Mouse (Mus musculus): ENCODE data around the gene Rasgrp2. TPM values are rescaled to one million over a fixed set of nuclear protein-coding genes. Genes with fewer than 3 reads are reported as not detected.

Rasgrp2 gene
- polyA plus RNA-seq, 1 experiment from 2014 or later = 116 TPM

- DNase-seq (ENCODE audit: low spot score) (no peak), ATAC-seq (replicated peaks; ENCODE audit: low FRiP score, low read depth) (no peak)
- no peak overlapping the region for H3K4me3 ChIP-seq (replicated peaks; ENCODE audit: low read depth, low read length)
- no peak overlapping the region for H3K9ac ChIP-seq (ENCODE audit: low read depth, low read length)
- WGBS = 78% methylated on average over 8 of the region's 8 CpGs
- H3K4me1 ChIP-seq (replicated peaks; ENCODE audit: insufficient read depth, low read length) = no peaks in the 10 kb centered on the region; the same call in 1 of the 2 replicates
- H3K27me3 ChIP-seq (ENCODE audit: insufficient read depth, low read length) = no peaks in the 10 kb centered on the region
- H3K4me2 ChIP-seq (ENCODE audit: low read length) = no peak overlapping the region
- H3K27ac ChIP-seq = no peak overlapping the region
- TF ChIP-seq CTCF (IDR thresholded peaks at IDR 0.05; ENCODE audit: low read depth) = 0 out of 2 replicates have a peak, but pooled peaks have one; percentile 15
- 0 out of 2 replicates have a peak, but pooled peaks cover 5% of the 10 kb centered on the region for H3K36me3 ChIP-seq (ENCODE audit: insufficient read depth, low read length)
- H3K9me3 ChIP-seq (replicated peaks; ENCODE audit: low read length) = no peaks in the 10 kb centered on the region
Observed at GRCm38 (mm10) chr19:6408749-6409148, 9.6 kb downstream of the Rasgrp2 start.

- H3K9me3 ChIP-seq (replicated peaks; ENCODE audit: low read length) = no peaks in the 10 kb centered on the region
Observed at GRCm38 (mm10) chr19:6409176-6409575, 10.0 kb downstream of the Rasgrp2 start.

GRCm38 (mm10) chr19:6409936-6410335 is 10.8 kb downstream of the Rasgrp2 start:
- WGBS = 84% methylated on average over 5 of the region's 5 CpGs
- Histone ChIP-seq H3K4me1 (replicated peaks; ENCODE audit: insufficient read depth, low read length) (no peaks in the 10 kb centered on the region; the same call in 1 of the 2 replicates), H3K27ac (no peak overlapping the region), H3K9ac (ENCODE audit: low read depth, low read length) (no peak overlapping the region), H3K27me3 (ENCODE audit: insufficient read depth, low read length) (no peaks in the 10 kb centered on the region), H3K4me2 (ENCODE audit: low read length) (no peak overlapping the region), H3K9me3 (replicated peaks; ENCODE audit: low read length) (no peaks in the 10 kb centered on the region), H3K36me3 (ENCODE audit: insufficient read depth, low read length) (0 out of 2 replicates have a peak, but pooled peaks cover 5% of the 10 kb centered on the region), H3K4me3 (replicated peaks; ENCODE audit: low read depth, low read length) (no peak overlapping the region)
- no peak for TF ChIP-seq CTCF (IDR thresholded peaks at IDR 0.05; ENCODE audit: low read depth)
- ATAC-seq (replicated peaks; ENCODE audit: low FRiP score, low read depth) = no peak
- no peak for DNase-seq (ENCODE audit: low spot score)

More at GRCm38 (mm10) chr19:6409176-6409575, 10.0 kb downstream of the Rasgrp2 start:
- H3K36me3 ChIP-seq (ENCODE audit: insufficient read depth, low read length) = 0 out of 2 replicates have a peak, but pooled peaks cover 5% of the 10 kb centered on the region
- no peak overlapping the region for H3K4me2 ChIP-seq (ENCODE audit: low read length)
- no peak for ATAC-seq (replicated peaks; ENCODE audit: low FRiP score, low read depth)
- 78% methylated on average over 5 of the region's 5 CpGs for WGBS
- H3K9ac ChIP-seq (ENCODE audit: low read depth, low read length) = no peak overlapping the region
- H3K4me3 ChIP-seq (replicated peaks; ENCODE audit: low read depth, low read length) = no peak overlapping the region
- no peaks in the 10 kb centered on the region; the same call in 1 of the 2 replicates for H3K4me1 ChIP-seq (replicated peaks; ENCODE audit: insufficient read depth, low read length)
- no peak overlapping the region for H3K27ac ChIP-seq
- no peak for DNase-seq (ENCODE audit: low spot score)
- H3K27me3 ChIP-seq (ENCODE audit: insufficient read depth, low read length) = no peaks in the 10 kb centered on the region
- TF ChIP-seq CTCF (IDR thresholded peaks at IDR 0.05; ENCODE audit: low read depth) = no peak

- Histone ChIP-seq H3K4me3 (replicated peaks; ENCODE audit: low read depth, low read length) (no peak overlapping the region), H3K9me3 (replicated peaks; ENCODE audit: low read length) (no peaks in the 10 kb centered on the region), H3K4me1 (replicated peaks; ENCODE audit: insufficient read depth, low read length) (peaks cover 3% of the 10 kb centered on the region; the same call in 1 of the 2 replicates), H3K27ac (no peak overlapping the region), H3K27me3 (ENCODE audit: insufficient read depth, low read length) (no peaks in the 10 kb centered on the region), H3K9ac (ENCODE audit: low read depth, low read length) (no peak overlapping the region), H3K36me3 (ENCODE audit: insufficient read depth, low read length) (0 out of 2 replicates have a peak, but pooled peaks cover 5% of the 10 kb centered on the region), H3K4me2 (ENCODE audit: low read length) (no peak overlapping the region)
- ATAC-seq (replicated peaks; ENCODE audit: low FRiP score, low read depth) = no peak
- no peak for TF ChIP-seq CTCF (IDR thresholded peaks at IDR 0.05; ENCODE audit: low read depth)
- no peak for DNase-seq (ENCODE audit: low spot score)
- 42% methylated on average over 14 of the region's 14 CpGs for WGBS
Observed at GRCm38 (mm10) chr19:6412798-6413197, 13.7 kb downstream of the Rasgrp2 start.

GRCm38 (mm10) chr19:6415454-6415853 is 16.3 kb downstream of the Rasgrp2 start:
- no peak overlapping the region for H3K9ac ChIP-seq (ENCODE audit: low read depth, low read length)
- peaks cover 3% of the 10 kb centered on the region; the same call in 1 of the 2 replicates for H3K4me1 ChIP-seq (replicated peaks; ENCODE audit: insufficient read depth, low read length)
- DNase-seq (ENCODE audit: low spot score) (no peak), ATAC-seq (replicated peaks; ENCODE audit: low FRiP score, low read depth) (no peak)
- 59% methylated on average over 6 of the region's 6 CpGs for WGBS
- no peak overlapping the region for H3K4me2 ChIP-seq (ENCODE audit: low read length)
- H3K27me3 ChIP-seq (ENCODE audit: insufficient read depth, low read length) = peaks cover 19% of the 10 kb centered on the region
- H3K36me3 ChIP-seq (ENCODE audit: insufficient read depth, low read length) = no peaks in the 10 kb centered on the region
- H3K9me3 ChIP-seq (replicated peaks; ENCODE audit: low read length) = no peaks in the 10 kb centered on the region
- H3K4me3 ChIP-seq (replicated peaks; ENCODE audit: low read depth, low read length) = no peak overlapping the region
- TF ChIP-seq CTCF (IDR thresholded peaks at IDR 0.05; ENCODE audit: low read depth) = no peak
- no peak overlapping the region for H3K27ac ChIP-seq

- WGBS = 11% methylated on average over 9 of the region's 9 CpGs
- no peak for DNase-seq (ENCODE audit: low spot score)
- no peaks in the 10 kb centered on the region for H3K36me3 ChIP-seq (ENCODE audit: insufficient read depth, low read length)
- no peak for ATAC-seq (replicated peaks; ENCODE audit: low FRiP score, low read depth)
- H3K4me1 ChIP-seq (replicated peaks; ENCODE audit: insufficient read depth, low read length) = peaks cover 3% of the 10 kb centered on the region; the same call in 1 of the 2 replicates
- no peaks in the 10 kb centered on the region for H3K9me3 ChIP-seq (replicated peaks; ENCODE audit: low read length)
- H3K27me3 ChIP-seq (ENCODE audit: insufficient read depth, low read length) = peaks cover 25% of the 10 kb centered on the region
- H3K27ac ChIP-seq = no peak overlapping the region
- H3K4me3 ChIP-seq (replicated peaks; ENCODE audit: low read depth, low read length) = no peak overlapping the region
- H3K9ac ChIP-seq (ENCODE audit: low read depth, low read length) = no peak overlapping the region
- no peak for TF ChIP-seq CTCF (IDR thresholded peaks at IDR 0.05; ENCODE audit: low read depth)
- H3K4me2 ChIP-seq (ENCODE audit: low read length) = no peak overlapping the region
Observed at GRCm38 (mm10) chr19:6416124-6416770, 17.1 kb downstream of the Rasgrp2 start.

All from kidney, postnatal 0 days (tissue).